Comparison of ENCODE assay signal across 9 mouse cellular contexts in genomic region chr3:68717346-68717745, GRCm38 (mm10). TPM values are rescaled to one million over a fixed set of nuclear protein-coding genes. Genes with fewer than 3 reads are reported as not detected.
DNase-seq lines count a peak whose midpoint lies in the region; ATAC-seq and TF ChIP-seq lines count a peak whose summit lies in the region.
"Not testable (repeated sequence)": the region's sequence is repeated elsewhere in the genome, so short reads cannot be mapped to it uniquely, and the experiment has no call there.
"Had no signal": no experiment of that assay in that cellular context is flagged by ENCODE, and none has a peak within 500 bp of the region (broad histone marks: within the 10 kb centered on the region; RNA-seq: fewer than 3 reads in every experiment).

No protein-coding gene starts in this region.

- H3K36me3 ChIP-seq in CH12.LX (replicated peaks in 1 of 2; ENCODE audit: control insufficient read depth in 1 of 2, insufficient read depth in 1 of 2, low read length in 1 of 2); heart, adult 2 months (ENCODE audit: control insufficient read depth, insufficient read depth, low read length); liver, postnatal 0 days (replicated peaks; ENCODE audit: insufficient read depth, low read length): not testable (repeated sequence)

- 34% methylated on average over 5 of the region's 5 CpGs for WGBS in heart, adult 2 months
- 28% methylated on average over 5 of the region's 5 CpGs for WGBS in liver, postnatal 0 days (ENCODE audit: insufficient replicate concordance)

- not testable (repeated sequence) for TF ChIP-seq POLR2A in CH12.LX (IDR thresholded peaks at IDR 0.05; ENCODE audit: low read depth, low read length); heart, adult 2 months (IDR thresholded peaks at IDR 0.05; ENCODE audit: insufficient read depth, low read depth, low read length)

- peak; percentile 69 for TF ChIP-seq RAD21 in CH12.LX (IDR thresholded peaks at IDR 0.05; ENCODE audit: low read depth, low read length)

- not testable (repeated sequence) for H3K27me3 ChIP-seq in CH12.LX (replicated peaks); heart, adult 2 months (ENCODE audit: control insufficient read depth, insufficient read depth, low read length); liver, postnatal 0 days (ENCODE audit: insufficient read depth, low read length)

- dilution Hi-C loops in CH12.LX (cut with MboI; ENCODE audit: extremely low pct_ligation_motif_present, extremely low pct_unique_long_range_greater_than_20kb, low sequenced_read_pairs) = not testable (repeated sequence)

- H3K79me2 ChIP-seq in CH12.LX (replicated peaks; ENCODE audit: control insufficient read depth, extremely low read depth, insufficient read depth, poor library complexity, severe bottlenecking); heart, adult 2 months (replicated peaks; ENCODE audit: control insufficient read depth, insufficient read depth, low read length): not testable (repeated sequence)

- H3K9me3 ChIP-seq in CH12.LX (replicated peaks; ENCODE audit: low read length); liver, postnatal 0 days (ENCODE audit: low read length): not testable (repeated sequence)

- not testable (repeated sequence) for H3K4me3 ChIP-seq in CH12.LX (replicated peaks in 1 of 3; ENCODE audit: low read depth in 2 of 3, low read length in 2 of 3, poor library complexity in 1 of 3); heart, adult 2 months; liver, postnatal 0 days (ENCODE audit: low read depth, low read length)

- DNase-seq in CH12.LX (ENCODE audit: extremely low read depth) = peak; percentile 81
- peak; percentile 33 for DNase-seq in adrenal gland, postnatal 25 days
- peak; percentile 66 for DNase-seq in embryo, embryonic 11 days
- DNase-seq in heart, adult 2 months = peak; percentile 36 to 48
- peak; percentile 64 for DNase-seq in kidney, postnatal 14 days
- peak; percentile 62 for DNase-seq in liver, postnatal 0 days
- DNase-seq in ovary, postnatal 14 days (ENCODE audit: low spot score) = peak; percentile 34
- peak; percentile 37 for DNase-seq in testis, postnatal 14 days (ENCODE audit: low spot score)

- in situ Hi-C loops in CH12.LX (cut with MboI; ENCODE audit: low pct_ligation_motif_present, low pct_unique_long_range_greater_than_20kb, low sequenced_read_pairs) = loop anchor here (10.0 to 25.0 kb wide), 3 partner anchors 103 to 655 kb away; partner anchors contain the start of gene Schip1

- not testable (repeated sequence) for H3K4me2 ChIP-seq in CH12.LX (ENCODE audit: insufficient read depth, low read depth, poor library complexity, severe bottlenecking); liver, postnatal 0 days (ENCODE audit: low read depth, low read length)

- intact Hi-C loops in heart, adult 2 months (cut with DNase I) = loop anchor here (10.0 kb wide), 1 partner anchor 237 kb away; no protein-coding TSS in a partner anchor

- H3K9ac ChIP-seq in CH12.LX (ENCODE audit: insufficient read depth, low read depth); heart, adult 2 months (ENCODE audit: low read depth, low read length); liver, postnatal 0 days (replicated peaks): not testable (repeated sequence)

- H3K27ac ChIP-seq in CH12.LX (ENCODE audit: insufficient read depth, low read depth); heart, adult 2 months; liver, postnatal 0 days (ENCODE audit: low read depth): not testable (repeated sequence)

- TF ChIP-seq CTCF in CH12.LX (conservative IDR thresholded peaks at IDR 0.05 in 1 of 2, IDR thresholded peaks at IDR 0.05 in 1 of 2; ENCODE audit: low read depth in 2 of 2, low read length in 2 of 2) = peak; percentile 38 to 80
- TF ChIP-seq CTCF in heart, adult 2 months (IDR thresholded peaks at IDR 0.05) = peak; percentile 82
- peak; percentile 73 for TF ChIP-seq CTCF in liver, postnatal 0 days (IDR thresholded peaks at IDR 0.05; ENCODE audit: low read depth)

- not testable (repeated sequence) for ATAC-seq in liver, postnatal 0 days

- TF ChIP-seq EP300 in CH12.LX (IDR thresholded peaks at IDR 0.05; ENCODE audit: low read length); heart, adult 2 months (IDR thresholded peaks at IDR 0.05; ENCODE audit: insufficient read depth, low read depth, low read length); liver, postnatal 0 days (IDR thresholded peaks at IDR 0.05; ENCODE audit: low read depth): not testable (repeated sequence)

- peaks cover 0 to 11% of the 10 kb centered on the region in 2 experiments; a peak in 2 of 4 replicates for H3K4me1 ChIP-seq in CH12.LX (ENCODE audit: control insufficient read depth in 1 of 2, insufficient read depth in 2 of 2)
- not testable (repeated sequence) for H3K4me1 ChIP-seq in heart, adult 2 months (ENCODE audit: control insufficient read depth, insufficient read depth, low read length); liver, postnatal 0 days (ENCODE audit: insufficient read depth)

TF ChIP-seq in CH12.LX, 34 proteins besides CTCF, POLR2A, EP300 and RAD21:
- TF ChIP-seq ZC3H11A (IDR thresholded peaks at IDR 0.05; ENCODE audit: low read depth, low read length) = peak; percentile 29; the same call in 1 of the 2 replicates
- 0 out of 2 replicates have a peak, but pooled peaks have one; percentile 38 for TF ChIP-seq MAZ (IDR thresholded peaks at IDR 0.05; ENCODE audit: low read depth, low read length)
- peak; percentile 77 for TF ChIP-seq SMC3 (IDR thresholded peaks at IDR 0.05; ENCODE audit: low read depth, low read length)
- TF ChIP-seq ZNF384 (IDR thresholded peaks at IDR 0.05; ENCODE audit: low read depth, low read length) = peak; percentile 27; the same call in 1 of the 2 replicates

RNA-seq across cellular contexts. Expression of gene Il12a, which starts 26.9 kb away (rescaled TPM):
- total RNA-seq in CH12.LX (2012; rRNA removed) (7.9 and 11.2 TPM in 2 replicates), CH12.LX (2014; rRNA removed) (12.3 and 13.7 TPM in 2 replicates)
- 3.8 and 5.0 TPM in 2 replicates for polyA plus RNA-seq in CH12.LX (2012; ENCODE audit: insufficient read length, low read depth)
- 0.67 TPM in 1 of 2 replicates, not detected in the other for total RNA-seq in adrenal gland, postnatal 25 days (2021)
- total RNA-seq in heart, adult 2 months (2021) = under 1 TPM in 1 of 2 experiments, not detected in 1; 0.23 TPM
- polyA plus RNA-seq in heart, adult 2 months (2012; rRNA removed) = 0.84 and 1.2 TPM in 2 replicates
- polyA plus RNA-seq in liver, postnatal 0 days (2015; fragmentation: Nextera tagmentation; extraction: Ambion mirVana) = 3.1 and 3.2 TPM in 2 replicates
- polyA plus RNA-seq: midbrain, embryonic 15.5 days had no signal
